Mouse (Mus musculus) liver, embryonic 12.5 days (tissue): Measurements from ENCODE around the gene Gm21992. TPM values are rescaled to one million over a fixed set of nuclear protein-coding genes. Genes with fewer than 3 reads are reported as not detected.
A peak's percentile ranks its signal among the peaks of the same experiment; 100 is the strongest.

ENCODE experiments used
- ATAC-seq: fragments of 200-750 bp; cut with Nextera tagmentation; 2 replicates; pipeline ENCODE4 v1.8.0; 2017; ENCODE audit warnings: moderate number of reproducible peaks, mild to moderate bottlenecking, moderate library complexity
- H3K27ac ChIP-seq: fragments of 300-500 bp; sonication (generic); 2 replicates; pipeline ENCODE4 v1.5.1; 2016; ENCODE audit warnings: mild to moderate bottlenecking
- H3K27me3 ChIP-seq: fragments of 300-500 bp; sonication (generic); replicated peaks from 2 replicates; pipeline ENCODE4 v1.6.1; 2016; ENCODE audit warnings: mild to moderate bottlenecking, moderate library complexity
- H3K36me3 ChIP-seq: fragments of 300-500 bp; sonication (generic); 2 replicates; pipeline ENCODE4 v1.6.1; 2016; ENCODE audit warnings: mild to moderate bottlenecking, moderate library complexity
- H3K4me1 ChIP-seq: fragments of 300-500 bp; sonication (generic); 2 replicates; pipeline ENCODE4 v1.6.1; 2016
- H3K4me2 ChIP-seq: fragments of 300-500 bp; sonication (generic); 2 replicates; pipeline ENCODE4 v1.6.1; 2016; ENCODE audit warnings: mild to moderate bottlenecking, moderate library complexity
- H3K4me3 ChIP-seq: fragments of 300-500 bp; sonication (generic); 2 replicates; pipeline ENCODE4 v1.5.1; 2016; ENCODE audit warnings: mild to moderate bottlenecking, moderate library complexity
- H3K9ac ChIP-seq: fragments of 300-500 bp; sonication (generic); 2 replicates; pipeline ENCODE4 v1.6.1; 2016; ENCODE audit warnings: mild to moderate bottlenecking, moderate library complexity
- H3K9me3 ChIP-seq: fragments of 300-500 bp; sonication (generic); replicated peaks from 2 replicates; pipeline ENCODE4 v1.6.1; 2016; ENCODE audit warnings: mild to moderate bottlenecking, moderate library complexity
- WGBS: fragments of 180-500 bp; shearing (Covaris S2); methylation state at CpG from one replicate; pipeline ENCODE4 v1.1.7; 2016; ENCODE audit not compliant: insufficient replicate concordance; 5-methylcytosine and 5-hydroxymethylcytosine counted together
- polyA plus RNA-seq: library from polyadenylated mRNA; unstranded; fragments of >200 nt; fragmentation: Nextera tagmentation; extraction: Ambion mirVana; gene quantifications from 2 replicates; pipeline ENCODE4 v1.2.1, GENCODE M21; 2016

Gm21992 gene
- polyA plus RNA-seq, 1 experiment from 2014 or later: 18.9 TPM

- H3K36me3 ChIP-seq: no peaks in the 10 kb centered on the region
- no peak overlapping the region for H3K4me3 ChIP-seq
- WGBS: 86% methylated on average over 10 of the region's 10 CpGs
- ATAC-seq: no peak
- H3K4me1 ChIP-seq: no peaks in the 10 kb centered on the region
- H3K27ac ChIP-seq: no peak overlapping the region
- H3K9ac ChIP-seq: no peak overlapping the region
- H3K9me3 ChIP-seq: no peaks in the 10 kb centered on the region
- H3K4me2 ChIP-seq: no peak overlapping the region
- H3K27me3 ChIP-seq: no peaks in the 10 kb centered on the region
Observed at GRCm38 (mm10) chr19:4745681-4746080, 65.7 kb downstream of the Gm21992 start.

- H3K27ac ChIP-seq: no peak overlapping the region
- no peak overlapping the region for H3K4me2 ChIP-seq
- no peak for ATAC-seq
- 73% methylated on average over 9 of the region's 9 CpGs for WGBS
- H3K4me3 ChIP-seq: no peak overlapping the region
- H3K9ac ChIP-seq: no peak overlapping the region
- H3K9me3 ChIP-seq: no peaks in the 10 kb centered on the region
- no peaks in the 10 kb centered on the region for H3K36me3 ChIP-seq
- H3K4me1 ChIP-seq: no peaks in the 10 kb centered on the region
- H3K27me3 ChIP-seq: no peaks in the 10 kb centered on the region
Observed at GRCm38 (mm10) chr19:4745057-4745456, 66.4 kb downstream of the Gm21992 start.

- 68% methylated on average over 14 of the region's 14 CpGs for WGBS
- H3K9ac ChIP-seq: no peak overlapping the region
- no peaks in the 10 kb centered on the region for H3K36me3 ChIP-seq
- H3K4me1 ChIP-seq: no peaks in the 10 kb centered on the region
- no peaks in the 10 kb centered on the region for H3K27me3 ChIP-seq
- no peak overlapping the region for H3K4me3 ChIP-seq
- no peak overlapping the region for H3K4me2 ChIP-seq
- H3K27ac ChIP-seq: no peak overlapping the region
- ATAC-seq: no peak
- no peaks in the 10 kb centered on the region for H3K9me3 ChIP-seq
Observed at GRCm38 (mm10) chr19:4744026-4744425, 67.4 kb downstream of the Gm21992 start.

GRCm38 (mm10) chr19:4743524-4743923 lies 67.9 kb downstream of the Gm21992 start:
- no peaks in the 10 kb centered on the region for H3K4me1 ChIP-seq
- 40% methylated on average over 5 of the region's 5 CpGs for WGBS
- no peaks in the 10 kb centered on the region for H3K36me3 ChIP-seq
- H3K9ac ChIP-seq: no peak overlapping the region
- H3K27me3 ChIP-seq: no peaks in the 10 kb centered on the region
- H3K4me2 ChIP-seq: no peak overlapping the region
- no peak overlapping the region for H3K27ac ChIP-seq
- no peak for ATAC-seq
- no peak overlapping the region for H3K4me3 ChIP-seq
- no peaks in the 10 kb centered on the region for H3K9me3 ChIP-seq

GRCm38 (mm10) chr19:4742229-4742628 lies 69.2 kb downstream of the Gm21992 start:
- 73% methylated on average over 6 of the region's 6 CpGs for WGBS

GRCm38 (mm10) chr19:4741482-4741881 lies 69.9 kb downstream of the Gm21992 start:
- Histone ChIP-seq H3K27me3 (0 out of 2 replicates have a peak, but pooled peaks cover 5% of the 10 kb centered on the region), H3K4me3 (no peak overlapping the region), H3K9ac (no peak overlapping the region), H3K4me2 (no peak overlapping the region), H3K36me3 (no peaks in the 10 kb centered on the region), H3K27ac (no peak overlapping the region), H3K4me1 (no peaks in the 10 kb centered on the region), H3K9me3 (no peaks in the 10 kb centered on the region)
- WGBS: 64% methylated on average over 10 of the region's 10 CpGs
- no peak for ATAC-seq

More at GRCm38 (mm10) chr19:4742229-4742628, 69.2 kb downstream of the Gm21992 start:
- Histone ChIP-seq H3K9me3 (no peaks in the 10 kb centered on the region), H3K4me2 (no peak overlapping the region), H3K4me1 (no peaks in the 10 kb centered on the region), H3K9ac (no peak overlapping the region), H3K4me3 (no peak overlapping the region), H3K36me3 (no peaks in the 10 kb centered on the region), H3K27ac (no peak overlapping the region), H3K27me3 (0 out of 2 replicates have a peak, but pooled peaks cover 5% of the 10 kb centered on the region)
- no peak for ATAC-seq

GRCm38 (mm10) chr19:4739762-4740161 lies 71.7 kb downstream of the Gm21992 start:
- no peaks in the 10 kb centered on the region for H3K9me3 ChIP-seq
- 76% methylated on average over 5 of the region's 5 CpGs for WGBS
- no peak overlapping the region for H3K9ac ChIP-seq
- H3K36me3 ChIP-seq: no peaks in the 10 kb centered on the region
- ATAC-seq: no peak
- H3K4me2 ChIP-seq: no peak overlapping the region
- H3K27ac ChIP-seq: no peak overlapping the region
- no peaks in the 10 kb centered on the region for H3K4me1 ChIP-seq
- 0 out of 2 replicates have a peak, but pooled peaks cover 5% of the 10 kb centered on the region for H3K27me3 ChIP-seq
- H3K4me3 ChIP-seq: no peak overlapping the region

- 81% methylated on average over 11 of the region's 11 CpGs for whole genome bisulfite sequencing
- Histone ChIP-seq H3K36me3 (no peaks in the 10 kb centered on the region), H3K4me1 (no peaks in the 10 kb centered on the region), H3K4me2 (no peak overlapping the region), H3K9me3 (no peaks in the 10 kb centered on the region), H3K27ac (no peak overlapping the region), H3K27me3 (0 out of 2 replicates have a peak, but pooled peaks cover 5% of the 10 kb centered on the region), H3K9ac (no peak overlapping the region), H3K4me3 (no peak overlapping the region)
- no peak for ATAC-seq
Observed at GRCm38 (mm10) chr19:4739053-4739452, 72.4 kb downstream of the Gm21992 start.

- 71% methylated on average over 13 of the region's 13 CpGs for WGBS
- H3K27me3 ChIP-seq: 0 out of 2 replicates have a peak, but pooled peaks cover 8% of the 10 kb centered on the region
Observed at GRCm38 (mm10) chr19:4737866-4738265, 73.5 kb downstream of the Gm21992 start.

GRCm38 (mm10) chr19:4733052-4733451 lies 78.4 kb downstream of the Gm21992 start:
- Histone ChIP-seq H3K27me3 (0 out of 2 replicates have a peak, but pooled peaks cover 14% of the 10 kb centered on the region), H3K27ac (no peak overlapping the region), H3K9me3 (no peaks in the 10 kb centered on the region), H3K4me1 (no peaks in the 10 kb centered on the region), H3K4me3 (no peak overlapping the region), H3K36me3 (no peaks in the 10 kb centered on the region), H3K9ac (no peak overlapping the region), H3K4me2 (no peak overlapping the region)
- WGBS: 53% methylated on average over 3 of the region's 3 CpGs
- no peak for ATAC-seq

More at GRCm38 (mm10) chr19:4737866-4738265, 73.5 kb downstream of the Gm21992 start:
- Histone ChIP-seq H3K4me1 (no peaks in the 10 kb centered on the region), H3K36me3 (no peaks in the 10 kb centered on the region), H3K4me3 (no peak overlapping the region), H3K9ac (no peak overlapping the region), H3K4me2 (no peak overlapping the region), H3K9me3 (no peaks in the 10 kb centered on the region), H3K27ac (no peak overlapping the region)
- no peak for ATAC-seq

- H3K4me3 ChIP-seq: no peak overlapping the region
- 72% methylated on average over 9 of the region's 9 CpGs for WGBS
- H3K9ac ChIP-seq: no peak overlapping the region
- H3K36me3 ChIP-seq: no peaks in the 10 kb centered on the region
- no peak overlapping the region for H3K4me2 ChIP-seq
- ATAC-seq: no peak
- peaks cover 14% of the 10 kb centered on the region; the same call in 1 of the 2 replicates for H3K27me3 ChIP-seq
- H3K9me3 ChIP-seq: no peaks in the 10 kb centered on the region
- H3K27ac ChIP-seq: no peak overlapping the region
- H3K4me1 ChIP-seq: no peaks in the 10 kb centered on the region
Observed at GRCm38 (mm10) chr19:4729186-4729585, 82.2 kb downstream of the Gm21992 start.

GRCm38 (mm10) chr19:4720671-4721244 lies 90.7 kb downstream of the Gm21992 start:
- no peaks in the 10 kb centered on the region for H3K9me3 ChIP-seq
- no peak overlapping the region for H3K27ac ChIP-seq
- peaks cover 18% of the 10 kb centered on the region for H3K4me1 ChIP-seq
- no peak overlapping the region for H3K4me3 ChIP-seq
- peak overlapping the region; percentile 13; the same call in 1 of the 2 replicates for H3K4me2 ChIP-seq
- ATAC-seq: no peak
- no peaks in the 10 kb centered on the region for H3K36me3 ChIP-seq
- H3K9ac ChIP-seq: no peak overlapping the region
- peaks cover 46% of the 10 kb centered on the region for H3K27me3 ChIP-seq
- WGBS: 14% methylated on average over 11 of the region's 11 CpGs

GRCm38 (mm10) chr19:4720112-4720511 lies 91.3 kb downstream of the Gm21992 start:
- no peak overlapping the region for H3K4me2 ChIP-seq
- H3K9me3 ChIP-seq: no peaks in the 10 kb centered on the region
- no peaks in the 10 kb centered on the region for H3K36me3 ChIP-seq
- no peak overlapping the region for H3K9ac ChIP-seq
- H3K4me1 ChIP-seq: peaks cover 18% of the 10 kb centered on the region
- H3K27me3 ChIP-seq: peaks cover 52% of the 10 kb centered on the region
- no peak overlapping the region for H3K27ac ChIP-seq
- WGBS: 72% methylated on average over 15 of the region's 15 CpGs
- no peak for ATAC-seq
- H3K4me3 ChIP-seq: no peak overlapping the region
